Mouse (Mus musculus) thymus, adult 2 months (tissue): ENCODE measurements around the gene Anapc5. TPM values are rescaled to one million over a fixed set of nuclear protein-coding genes. Genes with fewer than 3 reads are reported as not detected.

Experiments
- DNase-seq: peaks from one replicate; pipeline ENCODE4 v3.0.0; 2021
- H3K27ac ChIP-seq: fragments of 200-500 bp; 2 replicates; pipeline ENCODE4 v1.5.1; 2012; ENCODE audit warnings: low read length, control low read depth; ENCODE audit not compliant: control insufficient read depth, insufficient read depth
- H3K27me3 ChIP-seq: fragments of 200-500 bp; 2 replicates; pipeline ENCODE4 v1.6.1; 2012; ENCODE audit warnings: mild to moderate bottlenecking, low read length, moderate library complexity, mixed read lengths; ENCODE audit not compliant: control insufficient read depth, insufficient read depth
- H3K36me3 ChIP-seq: fragments of 200-500 bp; 2 replicates; pipeline ENCODE4 v1.6.1; 2012; ENCODE audit warnings: mild to moderate bottlenecking, low read length, moderate library complexity; ENCODE audit not compliant: control insufficient read depth, insufficient read depth
- H3K4me1 ChIP-seq: fragments of 200-500 bp; replicated peaks from 2 replicates; pipeline ENCODE4 v1.6.1; 2012; ENCODE audit warnings: low read length; ENCODE audit not compliant: control insufficient read depth, insufficient read depth
- H3K4me3 ChIP-seq: fragments of 200-500 bp; 2 replicates; pipeline ENCODE4 v1.5.1; 2012; ENCODE audit warnings: mild to moderate bottlenecking, low read length, control low read depth, moderate library complexity; ENCODE audit not compliant: control insufficient read depth, insufficient read depth
- CTCF ChIP-seq: fragments of 200-500 bp; IDR thresholded peaks from 2 replicates; pipeline ENCODE4 v1.5.1; 2012; ENCODE audit warnings: mild to moderate bottlenecking, control low read depth, low read length, moderate library complexity, borderline replicate concordance; ENCODE audit not compliant: control insufficient read depth, poor library complexity, insufficient read depth; ENCODE audit errors: extremely low read depth
- POLR2A ChIP-seq: fragments of 200-500 bp; IDR thresholded peaks from 2 replicates; pipeline ENCODE4 v1.6.1; 2012; ENCODE audit warnings: mild to moderate bottlenecking, low read length, control low read depth, moderate library complexity; ENCODE audit not compliant: control insufficient read depth, poor library complexity, insufficient read depth; ENCODE audit errors: extremely low read depth
- WGBS: fragments of 180-500 bp; shearing (Covaris S2); methylation state at CpG from one replicate; pipeline ENCODE4 v1.1.7; 2018; 5-methylcytosine and 5-hydroxymethylcytosine counted together
- polyA plus RNA-seq: library from polyadenylated mRNA; depleted of rRNA; stranded (reverse); fragments of >200 nt; gene quantifications from 2 replicates; pipeline ENCODE4 v1.2.3, GENCODE M21; 2012

The Anapc5 gene
- polyA plus RNA-seq, 1 experiment = 489 TPM

GRCm38 (mm10) chr5:122777322-122777721 lies 43.8 kb downstream of the Anapc5 start:
- 75% methylated on average over 2 of the region's 2 CpGs for WGBS
- TF ChIP-seq POLR2A (no peak), CTCF (no peak)
- Histone ChIP-seq H3K36me3 (no peaks in the 10 kb centered on the region), H3K4me1 (peaks cover 26% of the 10 kb centered on the region), H3K27ac (no peak overlapping the region), H3K27me3 (no peaks in the 10 kb centered on the region), H3K4me3 (no peak overlapping the region)
- no peak for DNase-seq

- Histone ChIP-seq H3K27me3 (no peaks in the 10 kb centered on the region), H3K4me3 (no peak overlapping the region), H3K27ac (no peak overlapping the region), H3K36me3 (no peaks in the 10 kb centered on the region), H3K4me1 (peaks cover 33% of the 10 kb centered on the region)
- no peak for DNase-seq
- 73% methylated on average over 14 of the region's 14 CpGs for WGBS
- no peak for TF ChIP-seq POLR2A
- TF ChIP-seq CTCF = no peak
Observed at GRCm38 (mm10) chr5:122775646-122776286, 45.4 kb downstream of the Anapc5 start.

DNA sequence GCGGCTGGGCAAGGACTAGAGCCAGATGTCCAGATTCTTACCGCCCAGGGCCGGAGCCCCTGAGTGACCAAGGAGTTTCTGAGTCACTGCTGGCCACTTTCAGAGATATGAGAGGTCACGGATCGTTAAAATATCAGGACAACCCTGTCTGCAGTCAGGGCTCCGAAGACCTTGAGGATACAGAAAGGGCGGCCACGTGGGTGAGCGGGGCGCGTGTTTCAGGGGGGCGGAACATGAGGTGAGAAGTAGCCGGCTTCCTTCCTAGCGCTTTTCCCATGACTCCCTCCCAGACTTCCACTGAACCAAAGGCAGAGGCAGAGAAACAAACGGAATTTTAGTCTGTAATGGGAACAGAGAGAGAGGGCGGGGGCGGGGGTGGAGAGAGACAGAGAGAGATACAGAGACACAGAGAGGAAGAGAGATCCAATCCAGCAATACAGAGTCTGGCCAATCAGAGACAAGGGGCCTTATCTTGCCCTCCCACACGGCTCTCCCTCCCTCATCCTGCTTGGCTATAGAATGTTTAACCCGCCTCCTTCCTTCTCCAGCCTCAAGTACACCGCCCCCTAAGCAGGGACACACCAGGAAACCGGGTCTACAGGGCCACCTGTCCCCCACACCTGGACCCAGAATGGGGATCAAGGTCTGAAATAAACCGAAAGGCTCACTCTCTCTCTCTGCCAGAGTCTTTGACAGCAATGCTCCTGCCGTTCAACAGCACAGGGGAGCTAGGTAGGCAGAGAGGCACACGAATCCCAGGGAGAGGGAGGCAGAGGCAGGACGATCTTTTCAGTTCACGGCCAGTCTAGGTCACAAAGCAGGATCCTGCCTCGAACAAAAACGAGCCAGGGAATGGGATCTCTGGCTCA lies 46.2 kb downstream of the Anapc5 start:
- Histone ChIP-seq H3K4me1 (peaks cover 32% of the 10 kb centered on the region), H3K4me3 (no peak overlapping the region), H3K27me3 (no peaks in the 10 kb centered on the region), H3K36me3 (no peaks in the 10 kb centered on the region), H3K27ac (no peak overlapping the region)
- DNase-seq = no peak
- 79% methylated on average over 28 of the region's 28 CpGs for whole genome bisulfite sequencing
- no peak for TF ChIP-seq CTCF
- no peak for TF ChIP-seq POLR2A

DNA sequence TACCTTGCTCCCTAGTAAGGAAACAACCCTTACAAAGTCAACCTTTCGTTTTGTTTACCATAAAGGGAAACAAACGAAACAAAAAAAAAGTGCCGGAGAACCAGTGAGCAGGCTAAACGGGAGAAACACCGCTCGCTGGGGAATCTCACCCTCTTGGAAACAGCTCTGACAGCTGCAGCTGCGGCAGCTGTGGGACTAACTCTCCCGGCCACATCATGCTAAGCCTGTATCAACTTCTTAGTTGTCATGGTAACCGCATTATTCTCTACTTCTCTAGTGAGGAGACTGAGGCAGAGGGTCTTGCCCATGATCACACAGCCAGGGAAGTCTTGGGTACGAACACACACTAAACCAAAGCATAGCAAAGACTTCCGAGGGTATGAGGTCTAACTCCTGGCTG lies 47.4 kb downstream of the Anapc5 start:
- TF ChIP-seq POLR2A (no peak), CTCF (no peak)
- DNase-seq = no peak
- WGBS = 79% methylated on average over 11 of the region's 11 CpGs
- H3K4me1 ChIP-seq = peaks cover 34% of the 10 kb centered on the region
- no peak overlapping the region for H3K27ac ChIP-seq
- no peaks in the 10 kb centered on the region for H3K27me3 ChIP-seq
- H3K4me3 ChIP-seq = no peak overlapping the region
- H3K36me3 ChIP-seq = no peaks in the 10 kb centered on the region

DNA sequence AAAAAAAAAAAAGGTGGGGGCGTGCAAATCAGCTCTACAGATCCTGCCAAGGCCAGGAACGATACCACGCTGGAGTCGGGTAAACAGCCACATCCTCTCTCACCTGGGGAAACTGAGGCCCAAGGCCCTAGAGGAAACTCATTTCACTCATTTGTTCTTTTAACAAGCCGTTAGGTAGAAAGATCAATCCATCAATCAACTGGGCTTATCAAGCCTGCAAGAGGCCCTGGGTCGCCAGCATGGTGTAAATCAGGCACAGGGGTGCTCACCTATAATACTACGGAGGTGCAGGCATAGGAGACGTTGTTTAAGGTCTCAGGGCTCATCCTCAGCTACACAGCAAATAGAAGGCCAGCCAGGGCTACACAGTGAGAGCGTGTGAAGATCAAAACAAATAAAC lies 49.7 kb downstream of the Anapc5 start:
- H3K27me3 ChIP-seq = no peaks in the 10 kb centered on the region
- H3K4me1 ChIP-seq = peaks cover 25% of the 10 kb centered on the region
- no peak for DNase-seq
- WGBS = 49% methylated on average over 9 of the region's 9 CpGs
- no peak for TF ChIP-seq POLR2A
- TF ChIP-seq CTCF = no peak
- no peak overlapping the region for H3K27ac ChIP-seq
- no peaks in the 10 kb centered on the region for H3K36me3 ChIP-seq
- H3K4me3 ChIP-seq = no peak overlapping the region

DNA sequence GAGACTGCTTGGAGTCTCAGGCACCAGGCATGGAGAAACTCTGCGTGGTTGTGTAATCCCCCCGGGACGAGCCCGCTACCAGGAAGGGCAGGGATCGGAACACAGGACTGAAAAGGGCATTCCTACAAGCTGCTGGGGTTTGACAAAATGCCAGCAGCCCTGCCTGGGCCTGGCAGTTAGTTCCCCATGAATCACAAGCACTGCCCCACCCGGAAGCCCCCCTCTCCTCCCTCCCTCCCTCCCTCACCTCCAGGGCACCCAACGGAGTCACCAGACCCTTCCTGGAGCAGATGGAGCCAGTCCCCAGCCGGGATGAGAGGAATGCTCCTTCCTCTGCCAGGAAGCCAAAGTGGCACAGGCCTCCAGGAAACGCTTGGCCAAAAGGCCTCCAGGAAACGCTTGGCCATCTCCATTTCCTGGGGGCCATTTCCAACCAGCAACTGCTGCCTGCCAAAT lies 50.3 kb downstream of the Anapc5 start:
- Histone ChIP-seq H3K4me1 (peaks cover 25% of the 10 kb centered on the region), H3K36me3 (no peaks in the 10 kb centered on the region), H3K27me3 (no peaks in the 10 kb centered on the region), H3K27ac (peak overlapping the region; percentile 6; the same call in 1 of the 2 replicates), H3K4me3 (peak overlapping the region; percentile 36)
- 10% methylated on average over 9 of the region's 10 CpGs for WGBS
- peak; percentile 17 for DNase-seq
- TF ChIP-seq CTCF (no peak), POLR2A (no peak)
